Mouse (Mus musculus) CD4-positive, CD25-positive, alpha-beta regulatory T cell, adult 2 months (primary cell): ENCODE measurements around the gene Bbox1.

ENCODE experiments used
- DNase-seq: peaks from one replicate; pipeline ENCODE4 v3.0.0-alpha.2; 2012; ENCODE audit warnings: low read depth, low spot score

The Bbox1 gene

DNA sequence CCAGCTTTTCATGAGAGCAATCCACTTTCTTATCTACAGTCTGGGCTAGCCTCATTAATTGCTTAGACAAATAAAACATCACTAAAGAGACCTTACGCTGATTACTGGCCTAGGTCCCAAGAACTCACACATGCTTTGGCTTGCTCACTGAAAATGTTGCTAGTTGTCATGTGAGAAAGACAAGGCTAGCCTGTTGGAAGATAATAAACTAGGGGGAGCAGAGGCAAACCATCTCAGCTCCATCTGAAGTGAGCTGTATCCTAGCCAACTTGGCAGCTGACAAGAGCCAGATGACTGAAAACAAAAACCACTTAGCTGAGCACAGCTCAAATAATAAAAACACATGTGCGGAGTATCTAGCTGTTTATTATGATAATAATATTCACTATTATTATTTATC, 40.2 kb downstream of the Bbox1 start:
- DNase-seq = no peak

- no peak for DNase-seq
These were observed 45.1 kb downstream of the Bbox1 start for GRCm38 (mm10) chr2:110269281-110269680.

GRCm38 (mm10) chr2:110232252-110232651, 82.1 kb downstream of the Bbox1 start:
- DNase-seq = no peak

DNA sequence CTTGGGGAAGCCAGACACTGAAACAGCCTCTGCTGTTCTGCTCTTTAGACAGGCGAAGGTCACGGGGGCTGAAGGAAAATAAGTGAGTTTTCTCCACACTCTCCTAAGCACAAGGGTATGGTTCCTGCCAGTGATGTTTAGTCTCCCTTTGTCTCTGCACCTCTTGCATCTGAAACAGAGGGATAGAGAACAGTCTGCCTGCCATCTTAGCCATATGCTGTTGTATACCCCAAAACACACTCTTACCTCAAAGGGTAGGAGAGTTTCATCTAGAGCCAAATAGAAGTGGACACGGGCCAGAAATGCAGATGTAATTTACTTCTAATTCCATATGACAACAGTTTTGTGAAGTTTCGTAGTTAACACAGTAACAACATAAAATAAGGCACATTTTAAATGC, 83.6 kb downstream of the Bbox1 start:
- no peak for DNase-seq

DNA sequence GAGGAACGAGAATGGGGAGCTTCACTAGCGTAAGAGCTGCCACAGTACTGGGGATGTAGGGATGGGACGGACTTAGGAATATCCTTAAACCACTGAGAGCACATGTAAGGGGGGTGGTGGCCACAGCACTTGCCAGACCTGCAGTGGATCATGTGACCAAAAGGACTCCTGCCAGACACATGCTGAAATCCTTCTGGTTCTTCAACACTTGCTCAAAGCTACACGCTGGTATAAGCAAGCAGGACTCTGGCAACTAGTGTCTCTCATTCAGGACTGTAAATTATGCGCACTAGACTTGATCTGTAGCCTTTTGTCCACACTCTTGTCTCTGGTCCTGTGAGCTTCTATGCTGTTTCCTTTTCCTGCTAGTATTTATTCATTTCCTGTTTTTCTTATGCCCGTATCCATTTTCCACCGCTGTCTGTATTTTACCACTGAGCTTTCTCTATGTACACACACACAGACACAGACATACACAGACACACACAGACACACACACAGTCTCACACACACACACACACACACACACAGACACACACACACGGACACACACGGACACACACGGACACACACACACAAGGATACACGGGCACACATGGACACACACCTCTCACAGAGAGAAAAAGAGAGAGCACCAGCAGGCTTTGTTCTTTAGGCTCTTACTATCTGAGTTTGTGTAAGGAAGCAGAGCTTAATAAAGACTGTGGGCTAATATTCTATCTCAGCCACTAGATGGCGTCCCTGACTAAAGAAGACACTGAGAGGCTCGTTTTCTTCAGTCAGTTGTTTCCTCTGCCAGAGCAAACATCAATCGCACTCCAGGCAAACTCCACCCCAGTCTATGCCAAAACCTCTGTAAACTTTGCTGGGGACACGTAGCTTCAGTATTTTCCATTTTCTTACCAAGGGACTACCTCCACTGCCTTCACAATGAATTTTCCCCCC, 84.9 kb downstream of the Bbox1 start:
- DNase-seq = peak; percentile 10

- DNase-seq = no peak
These were observed 87.9 kb downstream of the Bbox1 start for GRCm38 (mm10) chr2:110226421-110226820.

- no peak for DNase-seq
These were observed 88.4 kb downstream of the Bbox1 start for GRCm38 (mm10) chr2:110225969-110226368.

DNA sequence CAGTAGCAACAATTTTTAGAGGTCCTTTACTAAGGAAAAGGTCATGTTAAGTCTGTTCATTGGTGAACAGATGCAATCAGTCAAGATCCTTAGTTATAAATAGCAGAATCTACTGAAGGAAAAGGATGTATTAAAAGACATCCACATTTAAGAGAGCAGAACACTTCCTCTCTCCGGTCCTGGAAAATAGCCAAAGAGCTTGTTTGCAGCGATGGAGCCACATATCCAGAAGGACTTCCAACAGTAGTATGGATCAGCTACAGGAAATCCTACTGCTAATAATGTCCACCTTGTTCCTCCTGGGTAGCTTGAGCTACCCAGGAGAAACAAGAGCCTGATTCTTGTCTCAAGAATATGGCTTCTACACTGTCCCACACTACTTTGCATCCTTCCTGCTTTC, 91.6 kb downstream of the Bbox1 start:
- DNase-seq = no peak

DNA sequence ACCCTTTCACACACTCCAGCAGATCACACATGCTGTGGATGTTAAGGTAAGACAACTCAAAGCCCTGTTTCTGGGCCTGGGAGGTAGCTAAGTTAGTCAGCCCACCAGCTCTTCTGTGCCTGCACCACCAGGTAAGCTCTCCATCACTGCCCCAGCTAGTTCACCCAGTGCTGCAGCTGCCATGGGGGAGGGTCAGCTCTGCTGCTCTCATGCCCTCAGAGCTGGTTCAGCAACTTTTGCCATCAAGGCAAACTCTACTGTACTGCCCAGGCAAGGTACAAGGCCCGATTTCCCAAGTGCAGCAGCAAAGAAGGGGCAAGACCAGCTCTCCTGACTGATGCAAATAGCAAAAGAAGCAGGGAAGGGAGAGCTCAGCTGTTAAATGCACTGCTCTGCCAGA, 93.9 kb downstream of the Bbox1 start:
- no peak for DNase-seq

DNA sequence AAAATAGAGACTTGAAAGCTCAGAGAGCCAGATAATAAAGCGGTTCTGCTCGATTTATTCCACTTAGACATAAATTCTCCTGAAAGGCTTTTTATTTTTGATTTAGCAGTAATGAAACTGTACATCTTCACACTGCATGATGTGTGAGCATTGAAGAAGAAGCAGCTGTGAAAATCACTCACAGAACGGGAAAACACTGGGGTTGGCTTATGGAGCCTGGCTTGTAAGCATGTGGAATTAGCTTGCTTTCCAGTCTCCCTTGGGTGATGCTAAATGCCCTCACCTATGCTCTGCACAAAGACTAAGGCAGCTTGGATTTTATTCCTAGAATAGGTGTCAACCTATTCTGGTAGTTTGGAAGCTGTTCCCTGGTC, 98.7 kb downstream of the Bbox1 start:
- DNase-seq = no peak

- no peak for DNase-seq
These were observed 99.2 kb downstream of the Bbox1 start for GRCm38 (mm10) chr2:110214991-110215684.

DNA sequence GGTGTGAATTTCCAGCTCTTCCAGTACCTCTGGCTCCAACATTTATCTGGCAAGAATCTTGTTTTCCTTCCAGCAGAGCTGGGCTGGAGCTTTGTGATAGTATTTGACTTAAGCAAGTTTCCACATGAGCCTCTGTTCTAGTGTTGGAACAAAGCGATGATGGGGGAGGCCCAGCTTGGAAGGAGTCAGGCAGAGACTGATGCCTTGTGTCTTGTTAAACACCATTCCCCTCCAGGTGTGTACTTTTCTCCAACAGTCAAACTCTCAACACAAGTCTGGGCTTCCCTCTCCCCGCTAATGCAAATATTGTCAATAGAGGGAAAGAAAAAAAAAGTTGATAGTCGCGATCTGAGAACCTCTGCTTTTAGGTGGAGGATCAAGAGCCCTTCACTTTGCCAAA, 100.1 kb downstream of the Bbox1 start:
- no peak for DNase-seq
